Mouse (Mus musculus) heart, postnatal 25 days (tissue): Measurements from ENCODE around the gene Pak6. TPM values are rescaled to one million over a fixed set of nuclear protein-coding genes. Genes with fewer than 3 reads are reported as not detected.
"Not testable (repeated sequence)": the region's sequence is repeated elsewhere in the genome, so short reads cannot be mapped to it uniquely, and the experiment has no call there.

ENCODE experiments used
- DNase-seq: peaks from one replicate; pipeline ENCODE4 v3.0.0; 2022; ENCODE audit warnings: low spot score
- intact Hi-C: fragments of 180-260 bp; cut with DNase I; formaldehyde crosslinking; loops from one replicate; pipeline ENCODE4 v1.15.1; 2025
- total RNA-seq, 2 experiments: library from RNA; stranded (reverse); gene quantifications; 2 replicates each; pipeline ENCODE4 v1.2.3; 2021

Pak6 gene
- total RNA-seq = 1 to 10 TPM; 6.4 to 9.9 TPM

DNA sequence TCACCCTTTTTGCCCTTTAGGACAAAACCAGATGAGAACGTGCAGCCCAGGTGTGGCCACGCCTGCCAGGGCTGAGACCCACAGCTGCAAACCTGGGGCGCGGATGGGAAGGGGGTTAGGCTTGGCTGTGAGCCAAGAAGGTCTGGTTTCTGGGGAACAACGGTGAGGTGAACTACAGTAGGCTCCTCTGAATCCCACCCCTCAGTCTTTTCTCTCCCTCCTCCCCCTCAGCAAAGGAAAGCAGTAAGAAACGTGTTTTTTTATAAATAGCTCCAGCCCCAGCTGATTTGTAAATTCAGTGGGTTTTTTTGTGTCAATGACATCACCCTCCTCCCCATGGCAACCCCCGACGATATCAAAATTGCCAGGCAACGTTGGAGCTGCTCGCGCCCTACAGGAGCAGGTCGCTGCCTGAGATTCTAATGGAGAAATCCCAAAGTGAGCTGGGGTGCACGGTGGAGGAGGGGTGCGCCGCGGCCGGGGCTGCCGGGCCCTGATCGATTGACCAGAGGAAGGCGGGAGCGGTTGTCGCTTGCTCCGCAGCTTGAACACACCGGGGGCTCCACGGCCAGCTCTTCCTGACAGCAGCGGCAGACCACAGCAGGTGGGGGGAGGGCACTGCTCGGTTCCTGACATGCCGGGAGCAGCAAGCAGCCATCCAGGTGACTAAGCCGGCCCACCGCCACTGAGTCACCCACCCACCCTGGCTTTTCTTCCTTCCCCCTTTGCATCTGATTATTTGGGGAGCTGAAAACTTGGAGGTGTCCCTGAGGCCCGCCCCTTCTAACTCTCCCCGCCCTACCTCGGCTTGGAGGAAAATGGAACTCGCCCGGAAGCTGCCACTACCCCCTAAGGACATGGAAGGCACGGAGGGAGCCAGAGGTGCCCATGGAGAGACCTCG, at the start of gene Pak6:
Gene Pak6, plus strand, starts transcription at position 402 of the 902 bp plus-strand sequence.
- DNase-seq = no peak
- intact Hi-C loops = no loop called here

DNA sequence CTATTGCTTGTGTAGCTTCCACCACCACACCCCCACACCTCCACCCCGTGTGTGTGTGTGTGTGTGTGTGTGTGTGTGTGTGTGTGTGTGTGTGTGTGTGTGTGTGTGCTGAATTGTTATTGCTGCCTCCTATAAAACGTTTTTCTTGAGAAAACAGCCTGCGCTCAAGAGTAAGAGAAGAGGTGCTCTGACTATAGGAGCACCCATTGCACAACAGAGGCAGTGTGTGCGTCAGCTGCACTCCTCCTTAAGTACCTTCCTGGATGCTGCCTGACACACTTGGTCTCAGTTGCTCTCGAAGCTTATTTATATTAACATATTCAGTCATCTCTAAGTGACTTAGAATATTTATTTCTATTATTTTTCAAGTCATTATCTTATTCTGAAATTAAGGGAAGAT, 45.1 kb upstream of the Pak6 start:
- no peak for DNase-seq
- intact Hi-C loops = no loop called here

DNA sequence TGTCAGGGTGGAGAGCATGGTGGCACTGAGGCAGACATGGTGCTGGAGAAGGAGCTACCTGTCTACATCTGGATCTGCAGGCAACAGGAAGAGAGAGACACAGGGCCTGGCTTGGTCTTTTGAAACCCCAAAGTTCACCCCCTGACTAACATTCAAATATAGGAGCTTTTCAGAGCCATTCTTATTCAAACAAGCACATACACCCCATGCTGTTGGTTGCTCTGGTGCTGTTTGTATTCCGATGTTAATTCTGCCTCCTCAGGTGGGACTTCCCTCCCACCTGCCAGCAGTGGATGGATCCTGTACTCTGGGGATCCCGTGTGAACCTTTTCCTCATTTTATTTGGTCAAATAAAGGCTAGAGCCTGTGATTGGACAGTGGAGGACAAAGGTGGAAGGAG, 43.0 kb upstream of the Pak6 start:
- DNase-seq = no peak
- intact Hi-C loops = no loop called here

DNA sequence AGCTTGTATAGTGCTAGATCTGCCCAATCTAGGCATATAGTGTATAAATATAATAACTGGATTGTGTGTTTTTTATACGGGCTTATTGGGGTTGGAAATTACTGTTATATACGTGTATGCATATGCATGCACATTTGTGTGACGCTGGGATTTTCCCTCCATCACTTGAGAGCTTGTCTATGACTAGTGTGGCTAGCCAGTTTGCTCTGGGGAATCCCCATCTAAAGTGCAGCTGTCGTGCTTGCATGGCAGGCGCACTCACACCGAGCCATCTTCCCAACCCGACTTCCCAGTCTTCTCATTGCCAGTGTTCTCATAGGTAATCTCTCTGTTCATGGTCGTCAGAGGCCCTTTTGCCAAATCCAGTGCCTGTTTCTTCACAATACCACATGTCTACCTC, 42.5 kb upstream of the Pak6 start:
- DNase-seq = no peak
- intact Hi-C loops = no loop called here

DNA sequence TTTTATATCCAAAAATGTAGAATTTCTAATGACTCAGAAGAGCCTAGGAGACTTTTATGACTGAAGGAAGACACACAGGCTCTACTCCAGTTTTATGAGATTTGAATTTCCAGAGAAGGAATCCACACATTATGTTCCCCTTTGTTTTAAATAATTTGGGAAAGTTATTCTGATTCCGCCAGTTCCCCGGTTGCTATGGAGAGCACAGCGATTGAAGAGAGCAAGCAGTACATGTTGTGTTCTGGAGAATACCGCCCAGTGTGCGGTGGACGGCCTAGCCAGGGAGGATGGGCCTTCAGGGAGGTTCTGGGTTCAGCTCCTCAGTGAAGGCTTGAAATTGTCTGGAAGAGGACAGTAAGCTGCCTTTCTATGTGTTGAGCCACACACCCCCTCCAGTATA, 33.8 kb upstream of the Pak6 start:
- no peak for DNase-seq
- intact Hi-C loops = no loop called here

DNA sequence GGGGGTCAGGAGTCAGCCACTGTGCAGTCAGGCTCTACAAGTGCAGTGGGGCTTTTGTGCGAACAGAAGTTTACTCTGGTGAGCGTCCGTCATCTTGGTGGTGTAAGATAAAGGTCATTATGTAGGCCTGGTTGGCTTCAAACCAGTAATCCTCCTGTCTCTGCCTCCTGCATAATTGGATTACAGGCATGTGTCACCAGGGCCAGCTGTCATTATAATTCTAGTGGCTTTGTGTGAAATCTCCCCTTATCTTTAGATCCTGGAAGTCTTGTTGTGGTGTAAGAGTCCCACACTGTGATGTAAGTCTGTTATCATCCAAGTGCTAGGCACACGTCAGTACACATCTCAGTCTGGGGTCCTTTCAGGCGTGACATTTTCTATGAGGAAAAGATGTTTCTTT, 29.7 kb upstream of the Pak6 start:
- intact Hi-C loops = loop anchor here (10.0 kb wide), 1 partner anchor 341 kb away; no protein-coding TSS in a partner anchor
- DNase-seq = no peak

DNA sequence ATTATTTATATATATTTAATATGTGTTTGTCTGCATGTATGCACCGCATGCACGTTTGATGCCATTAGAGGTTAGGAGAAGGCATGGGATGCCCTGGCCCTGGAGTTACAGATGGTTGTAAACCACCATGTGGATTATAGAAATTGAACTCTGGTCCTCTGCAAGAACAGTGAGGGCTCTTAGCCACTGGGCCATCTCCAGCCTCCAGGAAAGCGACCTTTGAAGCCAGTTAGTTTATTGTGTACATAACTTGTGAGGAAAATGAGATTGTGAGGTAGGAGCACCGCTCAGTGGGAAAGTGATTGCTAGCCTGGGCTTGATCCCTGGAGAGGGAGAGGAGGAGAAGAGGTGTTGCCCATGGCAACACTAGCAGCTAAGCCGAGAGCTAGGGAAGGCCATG, 25.8 kb upstream of the Pak6 start:
- intact Hi-C loops = loop anchor here (10.0 kb wide), 1 partner anchor 338 kb away; no protein-coding TSS in a partner anchor
- no peak for DNase-seq

DNA sequence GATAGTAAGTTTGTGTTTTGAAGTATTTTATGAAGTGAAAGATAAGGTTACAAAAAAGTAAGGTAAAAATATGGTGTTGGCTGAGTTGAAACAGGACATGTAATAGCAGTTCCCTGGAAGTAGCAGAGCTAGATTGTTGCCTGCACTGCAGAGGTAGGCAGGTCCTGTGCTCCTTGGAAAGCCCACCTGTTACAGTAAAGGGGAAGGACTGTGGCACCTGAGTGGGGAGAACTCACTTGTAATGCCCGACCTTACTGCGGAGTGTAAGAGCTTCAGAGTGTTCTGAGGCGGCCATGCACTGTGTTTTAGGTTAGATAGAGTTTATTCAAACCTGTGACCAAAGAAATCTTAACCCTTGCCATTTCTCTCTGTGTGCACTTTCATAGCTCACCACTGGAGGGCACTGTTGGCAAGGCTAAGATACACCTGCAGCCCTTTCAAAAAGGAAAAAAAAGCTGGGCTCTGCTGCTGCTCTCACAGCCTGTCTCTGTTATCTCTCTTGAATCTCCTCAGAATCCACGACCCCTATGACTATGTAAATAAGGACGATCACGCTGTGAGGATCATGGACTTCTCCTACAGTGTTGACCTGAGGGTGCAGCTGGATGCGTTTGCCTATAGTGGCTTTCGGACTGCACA, 25.1 kb upstream of the Pak6 start:
- intact Hi-C loops = loop anchor here (1.0 to 10.0 kb wide), 4 partner anchors 57 to 337 kb away; no protein-coding TSS in a partner anchor
- DNase-seq = no peak

DNA sequence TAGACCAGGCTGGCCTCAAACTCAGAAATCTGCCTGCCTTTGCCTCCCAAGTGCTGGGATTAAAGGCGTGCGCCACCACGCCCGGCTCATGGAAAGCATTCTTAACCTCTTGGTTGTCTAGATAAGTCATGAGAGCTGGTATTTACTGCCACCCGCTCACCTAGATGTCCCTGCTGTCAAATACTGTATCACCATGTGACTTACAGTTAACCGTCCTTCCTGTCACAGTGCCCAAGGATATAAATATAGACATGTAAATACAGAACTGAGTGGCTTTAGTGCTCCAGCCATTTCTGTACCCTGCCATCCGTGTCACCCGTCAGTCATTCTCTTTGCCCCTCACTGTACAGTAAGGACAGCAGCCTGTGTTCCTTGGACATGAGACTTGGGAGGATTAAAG, 24.4 kb upstream of the Pak6 start:
- intact Hi-C loops = loop anchor here (1.0 to 10.0 kb wide), 4 partner anchors 57 to 336 kb away; no protein-coding TSS in a partner anchor
- DNase-seq = no peak

DNA sequence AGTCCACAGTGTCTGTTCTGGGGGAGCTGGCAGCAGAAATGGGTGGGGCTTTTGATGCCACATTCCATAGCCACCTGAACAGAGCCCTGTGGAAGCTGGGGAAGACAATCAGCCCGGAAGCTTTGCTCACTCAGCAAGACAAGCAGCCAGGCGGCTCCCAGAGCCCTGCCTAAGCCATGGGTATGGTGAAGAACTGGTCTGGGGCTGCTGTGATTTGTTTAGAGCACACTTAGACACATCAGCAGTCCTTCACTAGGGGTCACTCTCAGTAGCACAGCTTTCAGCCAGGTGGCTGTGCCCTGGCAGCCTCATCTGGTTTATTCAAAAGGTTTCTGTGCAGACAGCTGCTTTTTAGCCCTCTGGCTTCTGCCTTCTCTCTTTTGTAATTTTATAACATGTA, 22.0 kb upstream of the Pak6 start:
- intact Hi-C loops = no loop called here
- no peak for DNase-seq

DNA sequence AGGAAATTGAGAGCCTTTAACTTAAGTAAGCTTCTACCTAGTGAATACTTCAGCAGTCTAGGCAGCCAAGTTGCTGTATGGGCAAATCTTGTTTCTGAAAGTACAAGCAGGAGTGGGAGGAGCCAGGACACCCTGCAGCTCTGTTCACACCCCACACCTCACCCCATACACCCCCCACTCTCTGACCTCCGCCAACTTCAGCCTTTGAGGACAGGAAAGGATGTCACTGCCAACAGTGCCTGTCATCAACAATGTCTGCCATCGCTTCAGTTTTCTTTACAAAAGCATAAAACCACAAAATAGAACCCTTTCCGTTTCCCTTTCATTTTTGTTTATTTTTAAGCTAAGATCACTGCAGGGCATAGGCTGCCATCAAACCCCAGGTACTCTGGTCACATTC, 20.7 kb upstream of the Pak6 start:
- intact Hi-C loops = no loop called here
- no peak for DNase-seq

DNA sequence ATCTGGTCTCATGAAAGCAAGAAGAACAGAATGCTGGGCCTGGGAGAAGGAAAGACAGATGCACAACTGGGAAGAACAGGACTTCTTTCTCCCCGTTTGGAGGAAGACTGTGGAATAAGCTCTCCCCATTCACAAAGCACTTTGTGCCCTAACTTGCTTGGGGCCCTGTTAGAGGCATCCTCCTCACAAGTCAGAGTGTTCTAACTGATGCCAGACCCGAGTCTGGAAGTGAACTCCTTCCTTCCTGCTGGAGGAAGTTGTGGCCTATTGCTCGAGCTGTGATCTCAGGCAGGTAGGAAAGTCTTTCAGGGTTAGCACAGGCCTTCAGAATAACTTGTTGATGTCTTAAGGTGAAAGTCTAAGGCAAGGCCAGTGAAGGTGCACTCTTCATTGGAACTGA, 20.2 kb upstream of the Pak6 start:
- intact Hi-C loops = no loop called here
- DNase-seq = no peak

DNA sequence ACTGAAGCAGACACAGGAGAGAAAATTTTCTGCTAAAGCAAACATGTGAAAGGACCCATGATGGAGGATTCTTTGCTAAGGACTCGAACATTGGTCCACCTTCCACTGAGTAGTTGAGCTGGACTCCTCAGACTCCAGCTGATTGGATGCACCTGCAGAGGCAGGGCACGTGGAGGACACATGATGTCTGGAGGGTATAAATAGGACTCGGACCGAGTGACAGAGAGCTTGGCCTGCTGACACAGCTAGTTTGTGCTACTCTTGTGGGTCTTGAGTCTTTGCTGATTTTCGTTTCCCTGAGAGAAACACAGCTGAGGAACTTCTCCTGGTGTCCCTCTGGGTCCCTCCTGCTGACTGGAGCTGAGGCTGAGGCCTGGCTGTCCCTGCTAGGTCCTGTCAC, 16.4 kb upstream of the Pak6 start:
- intact Hi-C loops = no loop called here
- DNase-seq = no peak

DNA sequence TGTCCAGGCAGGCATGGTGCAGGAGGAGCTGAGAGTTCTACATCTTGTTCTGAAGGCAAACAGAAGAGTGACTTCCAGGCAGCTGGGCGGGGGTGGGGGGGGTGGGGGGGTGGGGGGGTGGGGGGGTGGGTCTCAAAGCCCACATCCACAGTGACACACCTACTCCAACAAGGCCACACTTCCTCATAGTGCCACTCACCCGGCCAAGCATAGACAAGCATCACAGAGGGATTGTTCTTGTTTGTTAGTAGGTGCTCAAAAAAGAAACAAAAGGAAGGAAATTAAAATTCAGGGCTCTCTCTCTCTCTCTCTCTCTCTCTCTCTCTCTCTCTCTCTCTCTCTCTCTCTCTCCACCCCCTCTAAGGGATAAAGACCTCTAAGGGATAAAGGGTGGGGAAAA, 12.4 kb upstream of the Pak6 start:
- intact Hi-C loops, DNase-seq: not testable (repeated sequence)

DNA sequence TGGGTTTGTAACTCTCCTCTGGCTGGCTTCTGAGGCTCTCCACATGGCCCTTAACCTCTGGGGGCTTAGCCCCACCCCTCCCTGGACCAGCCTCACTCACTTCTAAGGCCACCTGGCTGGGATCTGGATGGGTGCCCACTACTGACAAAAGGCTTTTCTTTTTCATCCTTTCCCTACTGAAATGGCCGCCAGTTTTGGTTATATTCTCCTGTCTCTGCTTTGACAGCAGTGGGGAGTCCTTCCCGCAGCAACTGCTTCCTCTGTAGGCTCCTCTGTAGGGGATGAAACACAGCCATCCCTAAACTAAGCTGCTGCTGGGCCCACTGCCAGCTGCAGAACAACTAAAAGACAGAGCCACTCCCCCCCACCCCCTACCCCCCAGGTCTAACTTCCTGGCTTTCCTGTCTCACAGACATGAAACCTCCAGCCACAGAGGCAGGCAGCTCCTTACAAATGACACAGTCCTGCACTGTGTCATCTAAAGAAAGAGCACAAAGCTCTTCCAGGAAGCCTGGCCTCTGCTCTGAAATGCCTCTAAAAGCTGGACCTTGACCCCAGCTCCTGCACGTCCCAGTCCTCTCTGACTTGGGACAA, 6.3 kb upstream of the Pak6 start:
- DNase-seq = no peak
- intact Hi-C loops = no loop called here

DNA sequence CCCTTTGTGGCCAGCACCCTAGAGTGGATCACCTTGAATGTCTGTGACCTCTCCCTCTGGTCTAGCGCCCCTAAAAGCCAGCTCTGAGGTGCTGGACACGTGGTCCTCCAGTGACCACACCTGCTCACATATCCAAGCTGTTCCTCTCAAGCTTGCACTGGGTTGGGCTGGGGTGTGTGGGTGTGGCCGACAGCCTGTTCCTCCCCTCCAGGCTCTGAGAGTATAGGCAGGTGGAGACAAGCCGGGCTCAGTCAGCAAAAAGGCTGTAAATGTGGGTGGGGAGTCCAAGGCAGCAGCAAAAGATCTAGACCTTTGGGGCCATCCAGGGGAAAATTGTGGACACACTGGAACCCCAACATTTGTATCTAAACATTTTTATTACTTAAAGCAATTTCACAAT, 4.6 kb upstream of the Pak6 start:
- DNase-seq = no peak
- intact Hi-C loops = no loop called here

DNA sequence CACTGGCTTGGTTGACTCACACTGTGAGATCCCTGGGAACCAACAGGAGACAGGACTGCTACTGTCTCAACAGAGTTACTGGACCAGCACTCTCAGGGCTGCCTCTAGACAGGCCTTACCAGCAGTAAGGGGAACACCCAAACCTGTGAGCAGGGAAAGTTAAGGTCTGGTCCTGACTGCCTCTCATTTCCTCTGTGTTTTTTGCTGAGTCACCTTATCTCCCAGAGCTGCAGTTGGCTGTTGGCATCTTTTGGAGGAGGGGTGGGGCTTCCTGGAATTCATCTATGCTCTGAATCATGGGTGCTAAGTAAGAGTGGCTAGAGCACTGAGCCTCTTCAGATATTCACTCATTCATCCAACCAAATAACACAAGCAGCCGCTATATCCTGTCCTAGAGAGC, 4.0 kb upstream of the Pak6 start:
- intact Hi-C loops = no loop called here
- DNase-seq = peak; percentile 34

DNA sequence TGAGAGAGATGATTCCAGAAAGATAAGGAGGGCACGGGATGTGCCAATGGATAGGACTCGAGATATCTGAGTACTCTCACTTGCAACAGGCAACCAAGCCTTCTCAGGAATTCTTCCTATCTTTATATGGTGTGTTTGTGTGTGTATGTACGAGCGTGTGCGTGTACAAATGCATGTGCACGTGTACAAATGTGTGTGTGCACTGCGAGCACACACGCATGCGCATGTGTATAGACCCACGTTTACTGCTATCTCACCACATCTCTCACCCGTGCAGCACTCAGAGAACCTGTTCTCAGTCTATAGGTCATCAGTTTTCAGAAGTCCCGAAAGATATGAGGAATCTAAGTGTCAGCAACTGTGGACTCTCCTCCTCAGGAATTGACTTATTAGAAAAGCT, 3.6 kb upstream of the Pak6 start:
- no peak for DNase-seq
- intact Hi-C loops = no loop called here

DNA sequence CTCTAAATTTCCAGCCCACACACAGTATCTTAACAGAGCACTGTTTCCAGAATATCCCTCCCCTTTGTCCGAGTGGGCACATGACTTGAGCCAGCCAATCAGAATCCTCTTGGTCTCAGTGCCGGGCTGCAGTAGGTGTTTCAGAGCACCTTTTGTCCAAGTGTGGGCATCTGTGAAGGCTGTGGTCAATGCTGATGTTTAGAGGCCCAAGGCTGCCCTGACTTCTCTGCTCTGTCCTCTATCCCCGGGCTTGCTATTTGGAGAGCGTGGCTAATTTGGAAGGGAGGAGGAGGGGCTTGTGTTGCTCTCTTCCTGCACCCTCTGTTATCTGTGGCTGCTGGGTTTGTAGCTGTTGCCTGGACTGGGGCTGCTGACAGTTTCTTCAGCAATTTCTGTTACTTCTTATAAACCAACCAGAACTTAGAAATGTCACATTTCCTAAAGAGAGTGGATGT, 3.1 kb upstream of the Pak6 start:
- intact Hi-C loops = no loop called here
- DNase-seq = peak; percentile 53

DNA sequence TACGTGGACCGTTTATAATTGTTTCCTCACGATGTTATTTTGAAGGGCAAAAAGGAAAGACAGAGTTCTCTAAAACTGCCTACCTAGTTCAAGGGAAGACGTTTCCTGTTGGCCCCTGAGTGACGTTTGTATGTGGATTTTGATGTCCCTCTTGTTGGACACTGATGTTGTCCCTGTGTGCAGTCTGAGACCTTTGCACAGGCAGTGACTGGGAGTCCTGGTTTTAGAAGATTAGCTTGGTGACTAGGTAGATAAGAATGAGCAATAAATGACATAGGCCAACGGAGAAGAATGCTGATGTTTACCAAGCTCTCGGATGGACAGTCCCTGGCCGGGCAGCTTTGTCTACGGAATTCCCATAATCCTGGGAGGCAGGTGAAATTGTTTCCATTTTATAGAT, 1.2 kb upstream of the Pak6 start:
- intact Hi-C loops = no loop called here

More for the DNA sequence above, 1.2 kb upstream of the Pak6 start:
- DNase-seq = no peak
